Mouse (Mus musculus) erythroblast, embryonic 14.5 days (primary cell): ENCODE measurements around the gene Lhx8.

Source experiments
- GATA1 ChIP-seq: IDR thresholded peaks from 2 replicates; pipeline ENCODE4 v1.6.1; 2012; ENCODE audit warnings: low read length, inconsistent platforms, mixed read lengths
- TAL1 ChIP-seq: IDR thresholded peaks from 3 replicates; pipeline ENCODE4 v1.6.1; 2012; ENCODE audit warnings: low read length, inconsistent platforms, mixed read lengths

DNA sequence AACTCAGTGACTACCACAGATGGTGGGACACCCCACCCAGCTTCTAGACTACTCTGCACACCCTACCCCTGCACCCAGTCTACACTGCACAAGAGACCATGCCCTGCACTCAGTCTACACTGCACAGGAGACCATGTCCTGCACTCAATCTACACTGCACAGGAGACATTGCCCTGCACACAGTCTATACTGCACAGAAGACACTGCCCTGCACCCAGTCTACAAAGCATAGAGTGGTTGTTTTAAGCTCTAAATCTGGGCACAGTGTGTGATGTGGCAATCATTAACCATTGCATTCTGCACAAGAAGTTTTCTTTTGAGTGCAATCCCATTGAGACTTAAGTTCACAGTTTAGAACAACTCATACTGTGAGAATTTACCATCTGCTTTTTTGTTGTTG lies 42.2 kb upstream of the Lhx8 start:
- no peak for TF ChIP-seq GATA1
- no peak for TF ChIP-seq TAL1
